Mouse (Mus musculus) erythroblast, embryonic 14.5 days (primary cell): Measurements from ENCODE around the gene Nsun3.

Source experiments
- GATA1 ChIP-seq: IDR thresholded peaks from 2 replicates; pipeline ENCODE4 v1.6.1; 2012; ENCODE audit warnings: low read length, inconsistent platforms, mixed read lengths
- TAL1 ChIP-seq: IDR thresholded peaks from 3 replicates; pipeline ENCODE4 v1.6.1; 2012; ENCODE audit warnings: low read length, inconsistent platforms, mixed read lengths

GRCm38 (mm10) chr16:62813790-62814189 lies 27.2 kb upstream of the Nsun3 start:
- TF ChIP-seq TAL1, result no peak
- TF ChIP-seq GATA1, result no peak
